Mouse (Mus musculus) bone marrow macrophage, adult 2 months (primary cell): Measurements from ENCODE around the gene 4930455H04Rik. TPM values are rescaled to one million over a fixed set of nuclear protein-coding genes. Genes with fewer than 3 reads are reported as not detected.

ENCODE experiments used
- H3K27ac ChIP-seq: 2 replicates; pipeline ENCODE4 v1.5.1; 2012; ENCODE audit warnings: low read depth, low read length; ENCODE audit not compliant: insufficient read depth
- H3K4me1 ChIP-seq: 2 replicates; pipeline ENCODE4 v1.6.1; 2012; ENCODE audit warnings: low read length; ENCODE audit not compliant: control insufficient read depth, insufficient read depth
- H3K4me3 ChIP-seq: 2 replicates; pipeline ENCODE4 v1.5.1; 2012; ENCODE audit warnings: mild to moderate bottlenecking, low read length, moderate library complexity; ENCODE audit not compliant: insufficient read depth
- CTCF ChIP-seq: IDR thresholded peaks from 2 replicates; pipeline ENCODE4 v1.5.1; 2012; ENCODE audit warnings: low read depth, mild to moderate bottlenecking, low read length, moderate library complexity
- POLR2A ChIP-seq: IDR thresholded peaks from 2 replicates; pipeline ENCODE4 v1.6.1; 2012; ENCODE audit warnings: mild to moderate bottlenecking, low read depth, low read length, borderline replicate concordance
- polyA plus RNA-seq: library from polyadenylated mRNA; stranded (reverse); fragments of >200 nt; gene quantifications from 2 replicates; pipeline ENCODE4 v1.2.4, GENCODE M21; 2012; ENCODE audit not compliant: missing spikeins, insufficient read depth, insufficient read length

4930455H04Rik gene
- polyA plus RNA-seq: not detected in 2 replicates

- Histone ChIP-seq H3K4me1 (no peaks in the 10 kb centered on the region), H3K4me3 (no peak within 1 kb of the TSS), H3K27ac (no peak within 1 kb of the TSS)
- TF ChIP-seq CTCF (no peak), POLR2A (no peak)
Observed at GRCm38 (mm10) chr3:116967967-116968366, at the start of gene 4930455H04Rik. 4930455H04Rik (plus strand) TSS chr3:116968267.

- H3K4me3 ChIP-seq: no peak overlapping the region
- no peak overlapping the region for H3K27ac ChIP-seq
- no peaks in the 10 kb centered on the region for H3K4me1 ChIP-seq
- TF ChIP-seq POLR2A: no peak
- TF ChIP-seq CTCF: no peak
Observed at GRCm38 (mm10) chr3:116921535-116921934, 46.5 kb upstream of the 4930455H04Rik start.

- TF ChIP-seq POLR2A: no peak
- no peak for TF ChIP-seq CTCF
Observed at GRCm38 (mm10) chr3:116923042-116923441, 45.0 kb upstream of the 4930455H04Rik start.

GRCm38 (mm10) chr3:116928994-116929393, 39.1 kb upstream of the 4930455H04Rik start:
- H3K4me3 ChIP-seq: no peak overlapping the region
- H3K27ac ChIP-seq: no peak overlapping the region
- no peaks in the 10 kb centered on the region for H3K4me1 ChIP-seq
- TF ChIP-seq CTCF (no peak), POLR2A (no peak)

More at GRCm38 (mm10) chr3:116923042-116923441, 45.0 kb upstream of the 4930455H04Rik start:
- no peaks in the 10 kb centered on the region for H3K4me1 ChIP-seq
- no peak overlapping the region for H3K4me3 ChIP-seq
- H3K27ac ChIP-seq: no peak overlapping the region

- H3K4me1 ChIP-seq: no peaks in the 10 kb centered on the region
- H3K4me3 ChIP-seq: no peak overlapping the region
- H3K27ac ChIP-seq: no peak overlapping the region
- TF ChIP-seq CTCF (no peak), POLR2A (no peak)
Observed at GRCm38 (mm10) chr3:116933158-116933557, 34.9 kb upstream of the 4930455H04Rik start.

GRCm38 (mm10) chr3:116936934-116937691, 31.0 kb upstream of the 4930455H04Rik start:
- Histone ChIP-seq H3K27ac (no peak overlapping the region), H3K4me1 (no peaks in the 10 kb centered on the region), H3K4me3 (no peak overlapping the region)
- TF ChIP-seq POLR2A (no peak), CTCF (no peak)

GRCm38 (mm10) chr3:116940804-116941558, 27.1 kb upstream of the 4930455H04Rik start:
- Histone ChIP-seq H3K27ac (no peak overlapping the region), H3K4me3 (no peak overlapping the region), H3K4me1 (no peaks in the 10 kb centered on the region)
- TF ChIP-seq CTCF (no peak), POLR2A (no peak)

- no peak overlapping the region for H3K27ac ChIP-seq
- TF ChIP-seq CTCF (no peak), POLR2A (no peak)
Observed at GRCm38 (mm10) chr3:116941559-116942117, 26.4 kb upstream of the 4930455H04Rik start.

GRCm38 (mm10) chr3:116942751-116943150, 25.3 kb upstream of the 4930455H04Rik start:
- Histone ChIP-seq H3K27ac (no peak overlapping the region), H3K4me3 (no peak overlapping the region), H3K4me1 (no peaks in the 10 kb centered on the region)
- no peak for TF ChIP-seq POLR2A
- TF ChIP-seq CTCF: no peak

More at GRCm38 (mm10) chr3:116941559-116942117, 26.4 kb upstream of the 4930455H04Rik start:
- no peaks in the 10 kb centered on the region for H3K4me1 ChIP-seq
- H3K4me3 ChIP-seq: no peak overlapping the region
